Comparison of ENCODE assay signal across 8 mouse cellular contexts in genomic region chr17:35590410-35591218, GRCm38 (mm10). TPM values are rescaled to one million over a fixed set of nuclear protein-coding genes. Genes with fewer than 3 reads are reported as not detected.
A peak's percentile ranks its signal among the peaks of the same experiment; 100 is the strongest.
DNase-seq lines count a peak whose midpoint lies in the region; ATAC-seq and TF ChIP-seq lines count a peak whose summit lies in the region.

No protein-coding gene starts in this region.

- ATAC-seq in limb, embryonic 11.5 days (ENCODE audit: insufficient number of reproducible peaks, low FRiP score, low TSS enrichment, low read depth), result no peak

- no peaks in the 10 kb centered on the region for H3K9me3 ChIP-seq in limb, embryonic 11.5 days (ENCODE audit: control insufficient read depth, low read length)

- WGBS in kidney, adult 2 months, result 18% methylated on average over 21 of the region's 21 CpGs
- 45% methylated on average over 21 of the region's 21 CpGs for WGBS in limb, embryonic 11.5 days

- H3K4me2 ChIP-seq in limb, embryonic 11.5 days (ENCODE audit: low read depth, severe bottlenecking), result no peak overlapping the region

- H3K27ac ChIP-seq in kidney, adult 2 months (ENCODE audit: insufficient read depth, low read depth, low read length), result no peak overlapping the region
- no peak overlapping the region for H3K27ac ChIP-seq in limb, embryonic 11.5 days (replicated peaks; ENCODE audit: low read depth, low read length)

- no peaks in the 10 kb centered on the region for H3K36me3 ChIP-seq in kidney, adult 2 months (ENCODE audit: control insufficient read depth, insufficient read depth, low read length)
- no peaks in the 10 kb centered on the region for H3K36me3 ChIP-seq in limb, embryonic 11.5 days (ENCODE audit: control insufficient read depth, insufficient read depth, low read length)

- no peak overlapping the region for H3K9ac ChIP-seq in limb, embryonic 11.5 days (ENCODE audit: low read length)

- no peaks in the 10 kb centered on the region for H3K4me1 ChIP-seq in kidney, adult 2 months (ENCODE audit: control insufficient read depth, insufficient read depth, low read length)
- H3K4me1 ChIP-seq in limb, embryonic 11.5 days (ENCODE audit: control insufficient read depth, insufficient read depth, low read length), result no peaks in the 10 kb centered on the region

- H3K27me3 ChIP-seq in kidney, adult 2 months (replicated peaks; ENCODE audit: control insufficient read depth, insufficient read depth, low read length), result no peaks in the 10 kb centered on the region
- no peaks in the 10 kb centered on the region for H3K27me3 ChIP-seq in limb, embryonic 11.5 days (ENCODE audit: control insufficient read depth, insufficient read depth, low read length)

- TF ChIP-seq POLR2A in kidney, adult 2 months (IDR thresholded peaks at IDR 0.05; ENCODE audit: low read depth, low read length), result no peak

- peak; percentile 77 for TF ChIP-seq CTCF in kidney, adult 2 months (conservative IDR thresholded peaks at IDR 0.05; ENCODE audit: insufficient read depth, insufficient read length, low read depth, low read length)

- H3K4me3 ChIP-seq in kidney, adult 2 months (ENCODE audit: insufficient read depth, low read depth, low read length), result no peak overlapping the region
- no peak overlapping the region for H3K4me3 ChIP-seq in limb, embryonic 11.5 days (ENCODE audit: low read depth, low read length)

- DNase-seq in 3134 (ENCODE audit: extremely low read depth, insufficient read length, low spot score), result peak; percentile 73
- DNase-seq in adrenal gland, adult 2 months, result peak; percentile 76
- peak; percentile 79 for DNase-seq in embryo, embryonic 11 days
- peak; percentile 60 for DNase-seq in gastrocnemius, postnatal 25 days
- peak; percentile 71 for DNase-seq in kidney, adult 2 months
- peak; percentile 90 for DNase-seq in limb, embryonic 11.5 days (ENCODE audit: low spot score)
- peak; percentile 59 to 60 for DNase-seq in monocyte, adult 2 months (ENCODE audit: low read depth in 1 of 2, low spot score in 2 of 2)
- peak; percentile 30 to 55 for DNase-seq in spleen, postnatal 14 days (ENCODE audit: low spot score in 2 of 2)

RNA-seq across cellular contexts. Expression of gene Sfta2, which starts 10.7 kb away (rescaled TPM):
- not detected for total RNA-seq in adrenal gland, adult 2 months (2021)
- not detected in 2 replicates for polyA plus RNA-seq in adrenal gland, adult 2 months (2012; rRNA removed)
- total RNA-seq in gastrocnemius, postnatal 25 days (2021), result not detected
- polyA plus RNA-seq in kidney, adult 2 months (2012; rRNA removed), result 0.80 and 1.3 TPM in 2 replicates
- polyA plus RNA-seq in limb, embryonic 11.5 days (2014; fragmentation: Nextera tagmentation; extraction: Ambion mirVana), result not detected in 2 replicates

RNA-seq across cellular contexts. Expression of gene 2300002M23Rik, which starts 23.4 kb away (rescaled TPM):
- total RNA-seq in adrenal gland, adult 2 months (2021), result not detected
- not detected in 2 replicates for polyA plus RNA-seq in adrenal gland, adult 2 months (2012; rRNA removed)
- not detected for total RNA-seq in gastrocnemius, postnatal 25 days (2021)
- 0.07 and 0.08 TPM in 2 replicates for polyA plus RNA-seq in kidney, adult 2 months (2012; rRNA removed)
- polyA plus RNA-seq in limb, embryonic 11.5 days (2014; fragmentation: Nextera tagmentation; extraction: Ambion mirVana), result not detected in 2 replicates

RNA-seq across cellular contexts. Expression of gene Gm9573, which starts 35.8 kb away (rescaled TPM):
- total RNA-seq in adrenal gland, adult 2 months (2021), result not detected
- not detected in 2 replicates for polyA plus RNA-seq in adrenal gland, adult 2 months (2012; rRNA removed)
- total RNA-seq in gastrocnemius, postnatal 25 days (2021), result not detected
- not detected in 2 replicates for polyA plus RNA-seq in kidney, adult 2 months (2012; rRNA removed)
- not detected in 2 replicates for polyA plus RNA-seq in limb, embryonic 11.5 days (2014; fragmentation: Nextera tagmentation; extraction: Ambion mirVana)

RNA-seq across cellular contexts. Expression of gene Cdsn, which starts 38.7 kb away (rescaled TPM):
- total RNA-seq in adrenal gland, adult 2 months (2021), result under 1 TPM; 0.20 to 0.62 TPM
- 7.3 and 7.4 TPM in 2 replicates for polyA plus RNA-seq in adrenal gland, adult 2 months (2012; rRNA removed)
- total RNA-seq in gastrocnemius, postnatal 25 days (2021), result under 1 TPM in 1 of 2 experiments, not detected in 1; 0.91 TPM
- 0.67 and 1.3 TPM in 2 replicates for polyA plus RNA-seq in kidney, adult 2 months (2012; rRNA removed)
- not detected in 2 replicates for polyA plus RNA-seq in limb, embryonic 11.5 days (2014; fragmentation: Nextera tagmentation; extraction: Ambion mirVana)

RNA-seq across cellular contexts. Expression of gene Mucl3, which starts 52.9 kb away (rescaled TPM):
- not detected for total RNA-seq in adrenal gland, adult 2 months (2021)
- 0.18 TPM in 1 of 2 replicates, not detected in the other for polyA plus RNA-seq in adrenal gland, adult 2 months (2012; rRNA removed)
- total RNA-seq in gastrocnemius, postnatal 25 days (2021), result not detected
- polyA plus RNA-seq in kidney, adult 2 months (2012; rRNA removed), result not detected in 2 replicates
- not detected in 2 replicates for polyA plus RNA-seq in limb, embryonic 11.5 days (2014; fragmentation: Nextera tagmentation; extraction: Ambion mirVana)
